Mouse (Mus musculus): Measurements from ENCODE around the gene Tmem161b.
A peak's percentile ranks its signal among the peaks of the same experiment; 100 is the strongest.
"Not testable (repeated sequence)": the region's sequence is repeated elsewhere in the genome, so short reads cannot be mapped to it uniquely, and the experiment has no call there.

Gene Tmem161b

GRCm38 (mm10) chr13:84221820-84222681 lies at the start of gene Tmem161b:
Tmem161b (plus strand) TSS chr13:84222296.
- DNase-seq (ENCODE audit: low spot score in 2 of 2): peak; percentile 78 to 87

GRCm38 (mm10) chr13:84185835-84186234 lies 36.3 kb upstream of the Tmem161b start:
- DNase-seq (ENCODE audit: low spot score in 2 of 2): not testable (repeated sequence)

GRCm38 (mm10) chr13:84192723-84193122 lies 29.4 kb upstream of the Tmem161b start:
- no peak for DNase-seq (ENCODE audit: low spot score in 2 of 2)

- no peak for DNase-seq (ENCODE audit: low spot score in 2 of 2)
Observed at GRCm38 (mm10) chr13:84222682-84222992, 541 bp downstream of the Tmem161b start.

- DNase-seq (ENCODE audit: low spot score in 2 of 2): no peak
Observed at GRCm38 (mm10) chr13:84223018-84223417, 922 bp downstream of the Tmem161b start.

GRCm38 (mm10) chr13:84234019-84234418 lies 11.9 kb downstream of the Tmem161b start:
- DNase-seq (ENCODE audit: low spot score in 2 of 2): no peak

- DNase-seq (ENCODE audit: low spot score in 2 of 2): no peak
Observed at GRCm38 (mm10) chr13:84236768-84237167, 14.7 kb downstream of the Tmem161b start.

- DNase-seq (ENCODE audit: low spot score in 2 of 2): no peak
Observed at GRCm38 (mm10) chr13:84238184-84238583, 16.1 kb downstream of the Tmem161b start.

- DNase-seq (ENCODE audit: low spot score in 2 of 2): no peak
Observed at GRCm38 (mm10) chr13:84248065-84248464, 26.0 kb downstream of the Tmem161b start.

- DNase-seq (ENCODE audit: low spot score in 2 of 2): no peak
Observed at GRCm38 (mm10) chr13:84251295-84251694, 29.2 kb downstream of the Tmem161b start.

- no peak for DNase-seq (ENCODE audit: low spot score in 2 of 2)
Observed at GRCm38 (mm10) chr13:84255047-84255446, 33.0 kb downstream of the Tmem161b start.

- not testable (repeated sequence) for DNase-seq (ENCODE audit: low spot score in 2 of 2)
Observed at GRCm38 (mm10) chr13:84264418-84264817, 42.3 kb downstream of the Tmem161b start.

- DNase-seq (ENCODE audit: low spot score in 2 of 2): no peak
Observed at GRCm38 (mm10) chr13:84276246-84276645, 54.1 kb downstream of the Tmem161b start.

- no peak for DNase-seq (ENCODE audit: low spot score in 2 of 2)
Observed at GRCm38 (mm10) chr13:84280352-84280751, 58.3 kb downstream of the Tmem161b start.

- no peak for DNase-seq (ENCODE audit: low spot score in 2 of 2)
Observed at GRCm38 (mm10) chr13:84282966-84283365, 60.9 kb downstream of the Tmem161b start.

- no peak for DNase-seq (ENCODE audit: low spot score in 2 of 2)
Observed at GRCm38 (mm10) chr13:84284764-84285558, 62.9 kb downstream of the Tmem161b start.

GRCm38 (mm10) chr13:84285559-84285945 lies 63.5 kb downstream of the Tmem161b start:
- no peak for DNase-seq (ENCODE audit: low spot score in 2 of 2)

GRCm38 (mm10) chr13:84299445-84300053 lies 77.5 kb downstream of the Tmem161b start:
- DNase-seq (ENCODE audit: low spot score in 2 of 2): no peak

- no peak for DNase-seq (ENCODE audit: low spot score in 2 of 2)
Observed at GRCm38 (mm10) chr13:84343272-84343671, 121.2 kb downstream of the Tmem161b start.

- DNase-seq (ENCODE audit: low spot score in 2 of 2): no peak
Observed at GRCm38 (mm10) chr13:84343691-84344495, 121.8 kb downstream of the Tmem161b start.

- peak in 1 of 2 experiments; percentile 7 for DNase-seq (ENCODE audit: low spot score in 2 of 2)
Observed at GRCm38 (mm10) chr13:84344711-84345110, 122.6 kb downstream of the Tmem161b start.

Data from frontal cortex, postnatal 10 days (tissue).